Mouse (Mus musculus) stomach, embryonic 14.5 days (tissue): ENCODE measurements around the gene Aamdc. TPM values are rescaled to one million over a fixed set of nuclear protein-coding genes. Genes with fewer than 3 reads are reported as not detected.

Source experiments
- ATAC-seq: fragments of 200-750 bp; cut with Nextera tagmentation; 2 replicates; pipeline ENCODE4 v1.8.0; 2017; ENCODE audit warnings: low read depth, moderate TSS enrichment; ENCODE audit not compliant: insufficient number of reproducible peaks, insufficient read depth, low FRiP score
- H3K27ac ChIP-seq: fragments of 300-500 bp; sonication (generic); 2 replicates; pipeline ENCODE4 v1.5.1; 2014; ENCODE audit warnings: mild to moderate bottlenecking, low read length, moderate library complexity, mixed read lengths
- H3K27me3 ChIP-seq: fragments of 300-500 bp; sonication (generic); 2 replicates; pipeline ENCODE4 v1.6.1; 2014; ENCODE audit warnings: low read length, control low read depth, mixed read lengths; ENCODE audit not compliant: control insufficient read depth, insufficient read depth
- H3K36me3 ChIP-seq: fragments of 300-500 bp; sonication (generic); 2 replicates; pipeline ENCODE4 v1.6.1; 2014; ENCODE audit warnings: mild to moderate bottlenecking, control low read depth, low read length, moderate library complexity, mixed read lengths; ENCODE audit not compliant: control insufficient read depth, insufficient read depth
- H3K4me1 ChIP-seq: fragments of 300-500 bp; sonication (generic); 2 replicates; pipeline ENCODE4 v1.6.1; 2014; ENCODE audit warnings: low read length, control low read depth, mixed read lengths; ENCODE audit not compliant: control insufficient read depth, insufficient read depth
- H3K4me2 ChIP-seq: fragments of 300-500 bp; sonication (generic); replicated peaks from 2 replicates; pipeline ENCODE4 v1.6.1; 2014; ENCODE audit warnings: low read depth, low read length, control low read depth
- H3K4me3 ChIP-seq: fragments of 300-500 bp; sonication (generic); 2 replicates; pipeline ENCODE4 v1.5.1; 2014; ENCODE audit warnings: low read depth, low read length, control low read depth
- H3K9ac ChIP-seq: fragments of 300-500 bp; sonication (generic); replicated peaks from 2 replicates; pipeline ENCODE4 v1.6.1; 2014; ENCODE audit warnings: low read depth, mild to moderate bottlenecking, control low read depth, low read length, moderate library complexity, mixed read lengths
- H3K9me3 ChIP-seq: fragments of 300-500 bp; sonication (generic); 2 replicates; pipeline ENCODE4 v1.6.1; 2016; ENCODE audit warnings: low read depth, low read length, control low read depth; ENCODE audit not compliant: control insufficient read depth
- WGBS: fragments of 180-500 bp; shearing (Covaris S2); extraction: QIAGEN DNeasy Blood & Tissue Kit; methylation state at CpG from one replicate; pipeline ENCODE4 v1.1.7; 2014; 5-methylcytosine and 5-hydroxymethylcytosine counted together
- polyA plus RNA-seq: library from polyadenylated mRNA; unstranded; fragments of >200 nt; fragmentation: Nextera tagmentation; extraction: Ambion mirVana; gene quantifications from 2 replicates; pipeline ENCODE4 v1.2.1, GENCODE M21; 2014

The Aamdc gene
- polyA plus RNA-seq, 1 experiment from 2014 or later = 62.4 TPM

DNA sequence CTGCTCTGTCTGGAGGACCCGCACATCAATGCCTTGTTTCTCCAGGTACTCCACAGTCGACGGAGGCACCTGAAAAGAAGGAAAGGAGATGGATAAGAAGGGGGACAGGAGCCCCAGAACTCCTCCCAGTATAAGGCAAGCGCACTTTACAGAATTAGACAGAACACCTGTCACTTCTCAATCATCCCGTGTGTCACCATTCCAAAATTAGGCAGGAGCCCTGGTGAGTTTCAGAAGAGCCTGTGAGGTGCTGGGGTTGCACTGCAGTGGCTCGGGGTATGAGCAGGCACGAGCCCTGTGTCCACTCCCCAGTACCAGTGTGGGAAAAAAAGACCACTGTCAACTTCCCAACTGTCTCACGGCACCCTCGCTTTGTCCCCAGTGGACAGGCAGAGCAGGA lies 28.6 kb downstream of the Aamdc start:
- Histone ChIP-seq H3K27ac (no peak overlapping the region), H3K4me3 (no peak overlapping the region), H3K9ac (no peak overlapping the region), H3K36me3 (no peaks in the 10 kb centered on the region), H3K27me3 (no peaks in the 10 kb centered on the region), H3K9me3 (no peaks in the 10 kb centered on the region), H3K4me2 (no peak overlapping the region), H3K4me1 (no peaks in the 10 kb centered on the region)
- ATAC-seq = no peak
- WGBS = 84% methylated on average over 9 of the region's 9 CpGs

DNA sequence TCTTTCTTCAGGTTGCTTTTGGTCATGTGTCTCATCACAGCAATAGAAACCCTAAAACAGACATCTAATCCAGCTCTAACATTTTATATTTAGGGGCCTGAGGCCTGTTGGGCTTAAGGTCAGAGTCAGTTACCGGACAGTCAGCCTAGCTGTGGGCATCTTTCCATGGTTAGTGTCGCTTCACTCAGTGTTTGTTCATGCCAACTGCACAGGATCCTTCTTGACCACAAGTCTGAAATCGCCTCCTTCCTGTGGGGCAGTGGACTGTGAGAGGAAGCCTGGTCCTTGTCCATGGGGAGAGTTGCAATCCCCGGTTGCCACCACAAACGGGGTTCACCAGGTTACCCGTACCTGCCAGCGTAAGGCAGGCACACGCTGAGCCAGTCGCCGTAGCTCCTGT lies 30.0 kb downstream of the Aamdc start:
- Histone ChIP-seq H3K27ac (no peak overlapping the region), H3K4me3 (no peak overlapping the region), H3K4me2 (no peak overlapping the region), H3K4me1 (no peaks in the 10 kb centered on the region), H3K27me3 (no peaks in the 10 kb centered on the region), H3K9ac (no peak overlapping the region), H3K36me3 (no peaks in the 10 kb centered on the region), H3K9me3 (no peaks in the 10 kb centered on the region)
- WGBS = 90% methylated on average over 10 of the region's 10 CpGs
- no peak for ATAC-seq

DNA sequence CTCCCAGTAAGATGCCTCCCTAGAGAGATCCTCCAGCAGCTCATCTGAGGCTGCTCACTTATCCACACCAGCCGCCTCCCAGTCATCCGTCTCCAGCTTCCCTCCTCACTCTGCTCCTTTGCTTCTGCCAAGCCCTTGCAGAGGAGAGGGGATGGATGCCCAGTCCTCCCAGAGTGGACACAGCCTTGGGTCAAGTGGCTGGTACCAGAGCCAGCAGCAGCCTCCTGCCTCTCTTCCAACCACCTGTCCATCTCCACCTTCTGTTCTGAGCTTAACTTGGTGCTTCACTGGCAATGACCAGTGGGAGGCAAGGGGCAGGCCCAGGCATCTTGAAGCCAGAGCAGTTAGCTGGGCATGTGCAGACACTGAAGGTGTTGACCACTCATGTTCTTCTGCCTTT lies 32.8 kb downstream of the Aamdc start:
- no peak for ATAC-seq
- Histone ChIP-seq H3K4me2 (no peak overlapping the region), H3K4me3 (no peak overlapping the region), H3K9me3 (no peaks in the 10 kb centered on the region), H3K4me1 (no peaks in the 10 kb centered on the region), H3K27me3 (no peaks in the 10 kb centered on the region), H3K36me3 (peaks cover 14% of the 10 kb centered on the region), H3K9ac (no peak overlapping the region), H3K27ac (no peak overlapping the region)
- WGBS = 70% methylated on average over 2 of the region's 2 CpGs

DNA sequence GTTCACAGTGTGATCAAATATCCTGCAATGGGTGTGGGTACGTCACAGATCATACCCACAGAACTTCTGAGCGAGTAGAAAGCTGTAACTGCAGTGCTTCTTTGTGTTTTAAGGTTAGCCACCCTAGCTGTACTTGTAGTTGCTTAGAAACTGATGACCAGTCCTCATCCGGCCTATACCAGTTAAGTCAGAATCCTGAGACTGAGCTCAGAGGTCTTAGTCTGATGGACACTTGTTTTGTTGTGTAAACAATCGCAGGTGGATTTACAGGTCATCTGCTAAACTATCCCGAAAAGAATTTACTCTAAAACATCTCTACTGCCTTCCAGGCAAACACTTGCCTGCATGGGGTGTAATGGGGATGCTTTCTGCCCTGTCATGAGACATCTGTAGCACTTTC lies 42.7 kb downstream of the Aamdc start:
- Histone ChIP-seq H3K9ac (no peak overlapping the region), H3K4me1 (no peaks in the 10 kb centered on the region), H3K4me3 (no peak overlapping the region), H3K36me3 (peaks cover 68% of the 10 kb centered on the region), H3K9me3 (no peaks in the 10 kb centered on the region), H3K4me2 (no peak overlapping the region), H3K27ac (no peak overlapping the region), H3K27me3 (no peaks in the 10 kb centered on the region)
- 89% methylated on average over 5 of the region's 5 CpGs for WGBS
- ATAC-seq = no peak

DNA sequence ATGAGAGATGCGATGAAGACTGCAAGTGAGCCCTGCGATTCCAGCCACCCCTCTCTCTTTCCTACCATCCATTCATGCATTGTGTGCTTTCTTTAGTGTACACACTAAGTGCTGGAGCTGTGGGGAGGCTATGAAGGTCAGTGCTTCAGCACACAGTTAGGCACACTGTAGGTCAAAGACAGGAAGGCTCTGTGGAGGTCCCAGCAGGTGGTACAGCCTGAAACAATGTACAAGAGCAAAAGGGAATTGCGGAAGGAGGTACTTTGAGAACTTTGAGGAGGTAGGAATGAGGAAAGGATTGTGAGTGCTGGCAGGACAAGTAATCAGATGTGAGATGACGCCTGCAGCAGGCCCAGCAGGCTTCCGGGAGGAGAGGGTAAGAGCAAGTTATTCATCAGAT lies 43.8 kb downstream of the Aamdc start:
- 91% methylated on average over 5 of the region's 5 CpGs for WGBS
- peaks cover 74% of the 10 kb centered on the region for H3K36me3 ChIP-seq

DNA sequence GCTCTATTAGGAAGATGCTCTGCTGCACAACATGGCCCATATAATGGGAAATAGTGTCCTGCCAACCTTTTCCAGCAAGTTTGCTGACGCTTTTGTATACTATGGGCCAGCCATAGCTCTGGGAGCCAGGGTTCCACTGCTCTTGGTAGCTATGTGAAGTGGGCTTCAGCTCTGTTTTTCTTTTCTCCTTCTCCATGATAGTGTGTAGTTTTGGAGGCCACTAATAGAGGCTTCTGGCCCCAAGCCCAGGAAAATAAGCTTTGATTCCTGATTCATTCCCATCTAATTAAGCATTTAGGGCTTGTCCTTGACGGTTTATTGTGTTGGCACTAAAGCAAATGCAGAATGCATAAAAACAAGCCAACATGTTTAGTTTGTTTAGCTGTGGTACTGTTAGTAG lies 59.4 kb downstream of the Aamdc start:
- Histone ChIP-seq H3K4me2 (no peak overlapping the region), H3K4me1 (no peaks in the 10 kb centered on the region), H3K9me3 (no peaks in the 10 kb centered on the region), H3K27me3 (no peaks in the 10 kb centered on the region), H3K36me3 (peaks cover 48% of the 10 kb centered on the region), H3K4me3 (no peak overlapping the region), H3K27ac (no peak overlapping the region), H3K9ac (no peak overlapping the region)
- ATAC-seq = no peak
- 98% methylated on average over 2 of the region's 2 CpGs for WGBS

More for the DNA sequence above, 43.8 kb downstream of the Aamdc start:
- H3K9ac ChIP-seq = no peak overlapping the region
- H3K27me3 ChIP-seq = no peaks in the 10 kb centered on the region
- ATAC-seq = no peak
- no peaks in the 10 kb centered on the region for H3K9me3 ChIP-seq
- no peak overlapping the region for H3K4me3 ChIP-seq
- no peak overlapping the region for H3K27ac ChIP-seq
- no peak overlapping the region for H3K4me2 ChIP-seq
- H3K4me1 ChIP-seq = no peaks in the 10 kb centered on the region

DNA sequence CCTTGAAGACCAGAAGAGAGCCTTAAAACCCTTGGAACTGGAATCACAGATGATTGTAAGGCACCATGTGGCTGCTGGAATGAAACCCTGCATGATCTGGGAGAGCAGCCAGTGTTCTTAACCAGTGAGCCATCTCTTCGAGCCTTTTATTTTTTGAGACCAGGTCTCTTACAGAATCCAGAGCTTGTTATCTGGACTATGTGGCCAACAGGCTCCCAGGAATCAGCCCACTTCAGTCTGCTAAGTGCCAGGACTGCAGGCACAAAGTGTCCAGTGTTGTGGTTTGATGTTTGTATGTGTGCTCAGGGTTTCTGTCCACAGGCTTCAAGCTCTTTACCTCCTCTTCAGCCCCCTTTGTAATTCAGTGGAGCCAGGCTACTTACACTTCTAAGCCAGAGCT lies 64.5 kb downstream of the Aamdc start:
- Histone ChIP-seq H3K4me1 (no peaks in the 10 kb centered on the region), H3K36me3 (peaks cover 67% of the 10 kb centered on the region), H3K9ac (no peak overlapping the region), H3K4me2 (no peak overlapping the region), H3K4me3 (no peak overlapping the region), H3K27me3 (no peaks in the 10 kb centered on the region), H3K9me3 (no peaks in the 10 kb centered on the region), H3K27ac (no peak overlapping the region)
- no peak for ATAC-seq
- 90% methylated on average over 1 of the region's 1 CpGs for WGBS

DNA sequence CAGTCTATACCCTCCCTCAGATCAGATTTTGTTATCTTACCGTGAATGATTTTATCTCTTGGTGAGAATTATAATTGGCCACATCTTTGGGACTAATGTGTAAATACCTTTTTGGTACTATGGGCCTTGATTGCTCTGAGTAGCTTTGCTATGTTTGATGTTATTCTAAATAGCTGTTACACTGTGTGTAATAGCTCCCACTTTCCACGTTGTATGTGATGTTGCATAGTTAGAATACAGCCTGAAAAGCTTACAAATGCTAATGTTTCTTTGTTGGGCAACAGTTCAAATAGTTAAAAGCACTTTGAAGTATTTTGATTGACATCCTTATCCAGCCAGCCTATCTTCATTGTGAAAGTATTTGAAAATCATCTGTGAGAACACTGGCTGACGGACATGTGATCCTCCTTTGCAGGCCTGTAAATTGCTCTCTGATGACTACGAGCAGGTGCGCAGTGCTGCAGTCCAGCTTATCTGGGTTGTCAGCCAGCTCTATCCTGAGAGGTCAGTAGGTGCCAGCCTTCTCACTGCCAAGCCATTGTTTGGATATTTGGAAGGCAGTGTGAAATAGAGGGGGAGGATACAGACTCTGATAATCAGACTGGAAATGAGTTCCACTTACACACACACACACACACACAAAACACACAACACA lies 78.6 kb downstream of the Aamdc start:
- H3K9ac ChIP-seq = no peak overlapping the region
- H3K9me3 ChIP-seq = no peaks in the 10 kb centered on the region
- H3K4me1 ChIP-seq = no peaks in the 10 kb centered on the region
- H3K4me2 ChIP-seq = no peak overlapping the region
- no peaks in the 10 kb centered on the region for H3K27me3 ChIP-seq
- ATAC-seq = no peak
- no peak overlapping the region for H3K27ac ChIP-seq
- 72% methylated on average over 5 of the region's 5 CpGs for WGBS
- H3K4me3 ChIP-seq = no peak overlapping the region
- peaks cover 9% of the 10 kb centered on the region for H3K36me3 ChIP-seq
